Mouse (Mus musculus): ENCODE results near the gene Usf1.

GRCm38 (mm10) chr1:171418660-171419059 lies 7.5 kb downstream of the Usf1 start, which contains the start of gene Tstd1:
- no peak for TF ChIP-seq CTCF (IDR thresholded peaks at IDR 0.05; ENCODE audit: extremely low read depth, insufficient read depth, low read length)
- no peak for TF ChIP-seq POLR2A (IDR thresholded peaks at IDR 0.05; ENCODE audit: extremely low read depth, insufficient read depth, low read length)
